Mouse (Mus musculus) G1E (cell line): ENCODE measurements around the gene Gemin6. TPM values are rescaled to one million over a fixed set of nuclear protein-coding genes. Genes with fewer than 3 reads are reported as not detected.

Experiments used
- ATAC-seq: 2 replicates; pipeline ENCODE4 v1.8.0; 2016; ENCODE audit warnings: mild to moderate bottlenecking; ENCODE audit not compliant: insufficient number of reproducible peaks, poor library complexity, low FRiP score, severe bottlenecking; ENCODE audit errors: extremely low read depth
- DNase-seq: peaks from one replicate; pipeline ENCODE4 v3.0.0; 2012; ENCODE audit warnings: low spot score
- H3K27me3 ChIP-seq: 2 replicates; pipeline ENCODE4 v1.6.1; 2012; ENCODE audit warnings: mild to moderate bottlenecking, low read length, inconsistent platforms; ENCODE audit not compliant: insufficient read depth
- H3K36me3 ChIP-seq: replicated peaks from 2 replicates; pipeline ENCODE3; 2012; ENCODE audit warnings: mild to moderate bottlenecking, inconsistent platforms
- H3K4me1 ChIP-seq: 2 replicates; pipeline ENCODE4 v1.6.1; 2012; ENCODE audit warnings: low read depth, low read length, inconsistent platforms, mixed read lengths; ENCODE audit not compliant: insufficient read depth
- H3K4me3 ChIP-seq: 2 replicates; pipeline ENCODE4 v1.5.1; 2012; ENCODE audit warnings: low read depth, mild to moderate bottlenecking, inconsistent platforms, low read length, moderate library complexity, mixed read lengths
- H3K9me3 ChIP-seq: replicated peaks from 2 replicates; pipeline ENCODE4 v1.6.1; 2012; ENCODE audit warnings: inconsistent platforms
- CTCF ChIP-seq: IDR thresholded peaks from 2 replicates; pipeline ENCODE4 v1.5.1; 2012; ENCODE audit warnings: low read depth, low read length, inconsistent platforms, mixed read lengths
- GATA1 ChIP-seq: IDR thresholded peaks from 2 replicates; pipeline ENCODE4 v1.6.1; 2012; ENCODE audit warnings: borderline replicate concordance, low read length, inconsistent platforms, mixed read lengths
- GATA2 ChIP-seq: IDR thresholded peaks from 2 replicates; pipeline ENCODE4 v1.6.1; 2012; ENCODE audit warnings: low read depth, low read length, inconsistent platforms, borderline replicate concordance
- POLR2AphosphoS5 ChIP-seq: IDR thresholded peaks from 2 replicates; pipeline ENCODE4 v1.6.1; 2012; ENCODE audit warnings: low read depth, low read length, inconsistent platforms; ENCODE audit not compliant: insufficient replicate concordance
- TAL1 ChIP-seq: conservative IDR thresholded peaks from 2 replicates; pipeline ENCODE4 v1.6.1; 2012; ENCODE audit warnings: low read depth, low read length, inconsistent platforms, mixed read lengths
- polyA plus RNA-seq: library from polyadenylated mRNA; stranded (reverse); fragments of >175 nt; gene quantifications from 2 replicates; pipeline ENCODE4 v1.2.3, GENCODE M21; 2012
- total RNA-seq, 2 experiments: library from RNA; stranded (forward) in 1 of 2; stranded (reverse) in 1 of 2; fragments of 200-1000 nt in 1 of 2; fragments of >200 nt in 1 of 2; fragmentation: Nextera tagmentation in 1 of 2; gene quantifications; 2 replicates each; pipeline ENCODE4 v1.2.3; 2014 to 2017

Gemin6 gene
- total and polyA plus RNA-seq, 3 experiments: 1.4 to 43.7 (median 28.8) TPM

GRCm38 (mm10) chr17:80229396-80229795 is 5.2 kb downstream of the Gemin6 start:
- Histone ChIP-seq H3K27me3 (no peaks in the 10 kb centered on the region), H3K4me3 (no peak overlapping the region), H3K36me3 (peaks cover 45% of the 10 kb centered on the region), H3K4me1 (peaks cover 35% of the 10 kb centered on the region), H3K9me3 (no peaks in the 10 kb centered on the region)
- no peak for ATAC-seq
- no peak for TF ChIP-seq CTCF
- TF ChIP-seq GATA1: no peak
- TF ChIP-seq POLR2AphosphoS5: no peak
- TF ChIP-seq GATA2: no peak
- TF ChIP-seq TAL1: no peak
- DNase-seq: no peak

GRCm38 (mm10) chr17:80233844-80234243 is 9.6 kb downstream of the Gemin6 start:
- peaks cover 50% of the 10 kb centered on the region for H3K4me1 ChIP-seq
- no peaks in the 10 kb centered on the region for H3K9me3 ChIP-seq
- DNase-seq: no peak
- no peak for ATAC-seq
- no peaks in the 10 kb centered on the region for H3K27me3 ChIP-seq
- H3K4me3 ChIP-seq: no peak overlapping the region
- no peak for TF ChIP-seq GATA2
- TF ChIP-seq CTCF: no peak
- no peak for TF ChIP-seq GATA1
- no peak for TF ChIP-seq POLR2AphosphoS5
- TF ChIP-seq TAL1: no peak
- peaks cover 37% of the 10 kb centered on the region for H3K36me3 ChIP-seq

- Histone ChIP-seq H3K4me1 (peaks cover 55% of the 10 kb centered on the region), H3K4me3 (no peak overlapping the region), H3K27me3 (no peaks in the 10 kb centered on the region), H3K9me3 (no peaks in the 10 kb centered on the region), H3K36me3 (peaks cover 34% of the 10 kb centered on the region)
- TF ChIP-seq GATA1: no peak
- TF ChIP-seq POLR2AphosphoS5: no peak
- ATAC-seq: no peak
- DNase-seq: no peak
Observed at GRCm38 (mm10) chr17:80234376-80234775, 10.1 kb downstream of the Gemin6 start.

GRCm38 (mm10) chr17:80235477-80235876 is 11.2 kb downstream of the Gemin6 start:
- ATAC-seq (no peak), DNase-seq (no peak)
- TF ChIP-seq GATA1 (no peak), CTCF (no peak), GATA2 (no peak), TAL1 (no peak), POLR2AphosphoS5 (no peak)
- Histone ChIP-seq H3K4me1 (peaks cover 56% of the 10 kb centered on the region), H3K27me3 (no peaks in the 10 kb centered on the region), H3K36me3 (peaks cover 35% of the 10 kb centered on the region), H3K4me3 (no peak overlapping the region), H3K9me3 (no peaks in the 10 kb centered on the region)

GRCm38 (mm10) chr17:80236805-80237204 is 12.6 kb downstream of the Gemin6 start:
- no peak for TF ChIP-seq TAL1
- no peak for TF ChIP-seq GATA1
- no peak for TF ChIP-seq CTCF
- TF ChIP-seq POLR2AphosphoS5: no peak
- no peak for TF ChIP-seq GATA2
- Histone ChIP-seq H3K4me1 (peaks cover 49% of the 10 kb centered on the region), H3K36me3 (peaks cover 35% of the 10 kb centered on the region), H3K4me3 (no peak overlapping the region), H3K27me3 (no peaks in the 10 kb centered on the region), H3K9me3 (no peaks in the 10 kb centered on the region)
- DNase-seq (no peak), ATAC-seq (no peak)

- Histone ChIP-seq H3K4me1 (peaks cover 46% of the 10 kb centered on the region), H3K4me3 (no peak overlapping the region)
Observed at GRCm38 (mm10) chr17:80237475-80237874, 13.2 kb downstream of the Gemin6 start.

GRCm38 (mm10) chr17:80241594-80241993 is 17.4 kb downstream of the Gemin6 start:
- no peaks in the 10 kb centered on the region for H3K9me3 ChIP-seq
- no peaks in the 10 kb centered on the region for H3K27me3 ChIP-seq
- H3K4me1 ChIP-seq: peaks cover 23% of the 10 kb centered on the region
- DNase-seq (no peak), ATAC-seq (no peak)
- peaks cover 73% of the 10 kb centered on the region for H3K36me3 ChIP-seq
- H3K4me3 ChIP-seq: no peak overlapping the region
- TF ChIP-seq CTCF: no peak

More at GRCm38 (mm10) chr17:80237475-80237874, 13.2 kb downstream of the Gemin6 start:
- ATAC-seq (no peak), DNase-seq (no peak)
- Histone ChIP-seq H3K9me3 (no peaks in the 10 kb centered on the region), H3K36me3 (peaks cover 41% of the 10 kb centered on the region), H3K27me3 (no peaks in the 10 kb centered on the region)
- no peak for TF ChIP-seq GATA1
- no peak for TF ChIP-seq GATA2
- TF ChIP-seq POLR2AphosphoS5: no peak
- TF ChIP-seq CTCF: no peak
- no peak for TF ChIP-seq TAL1
